Mouse (Mus musculus) erythroblast, embryonic 14.5 days (primary cell): ENCODE data around the gene Olfr854. TPM values are rescaled to one million over a fixed set of nuclear protein-coding genes. Genes with fewer than 3 reads are reported as not detected.

Source experiments
- H3K27me3 ChIP-seq: 2 replicates; pipeline ENCODE4 v1.6.1; 2012; ENCODE audit warnings: inconsistent platforms; ENCODE audit not compliant: control insufficient read depth
- H3K36me3 ChIP-seq: 2 replicates; pipeline ENCODE4 v1.6.1; 2012; ENCODE audit warnings: mild to moderate bottlenecking, inconsistent platforms; ENCODE audit not compliant: control insufficient read depth
- H3K4me1 ChIP-seq: 2 replicates; pipeline ENCODE4 v1.6.1; 2012; ENCODE audit warnings: inconsistent platforms; ENCODE audit not compliant: control insufficient read depth
- H3K4me3 ChIP-seq: replicated peaks from 2 replicates; pipeline ENCODE3; 2012; ENCODE audit warnings: moderate library complexity, mild to moderate bottlenecking, inconsistent platforms
- H3K9me3 ChIP-seq: 2 replicates; pipeline ENCODE4 v1.6.1; 2012; ENCODE audit warnings: low read length, inconsistent platforms, mixed read lengths; ENCODE audit not compliant: control insufficient read depth
- GATA1 ChIP-seq: IDR thresholded peaks from 2 replicates; pipeline ENCODE4 v1.6.1; 2012; ENCODE audit warnings: low read length, inconsistent platforms, mixed read lengths
- TAL1 ChIP-seq: IDR thresholded peaks from 3 replicates; pipeline ENCODE4 v1.6.1; 2012; ENCODE audit warnings: low read length, inconsistent platforms, mixed read lengths
- polyA plus RNA-seq: library from polyadenylated mRNA; stranded (reverse); fragments of >175 nt; gene quantifications from 2 replicates; pipeline ENCODE4 v1.2.3, GENCODE M21; 2012

The Olfr854 gene
- not detected in 2 replicates for polyA plus RNA-seq

GRCm38 (mm10) chr9:19567282-19567681 lies at the start of gene Olfr854:
Gene Olfr854 (minus strand): TSS chr9:19567382.
- H3K4me1 ChIP-seq: no peaks in the 10 kb centered on the region
- no peak for TF ChIP-seq GATA1
- TF ChIP-seq TAL1: no peak
- no peaks in the 10 kb centered on the region for H3K36me3 ChIP-seq
- H3K27me3 ChIP-seq: no peaks in the 10 kb centered on the region
- H3K4me3 ChIP-seq: no peak within 1 kb of the TSS
- H3K9me3 ChIP-seq: no peaks in the 10 kb centered on the region

GRCm38 (mm10) chr9:19582317-19582716 lies 15.1 kb upstream of the Olfr854 start, which contains the start of gene Olfr855:
Gene Olfr855 (plus strand): TSS chr9:19582617.
- Histone ChIP-seq H3K4me3 (no peak within 1 kb of the TSS), H3K9me3 (no peaks in the 10 kb centered on the region), H3K4me1 (no peaks in the 10 kb centered on the region), H3K27me3 (no peaks in the 10 kb centered on the region), H3K36me3 (no peaks in the 10 kb centered on the region)
- TF ChIP-seq TAL1 (no peak), GATA1 (no peak)

GRCm38 (mm10) chr9:19540976-19541375 lies 26.2 kb downstream of the Olfr854 start, which contains the start of gene Olfr853:
Gene Olfr853 (minus strand): TSS chr9:19541076.
- H3K9me3 ChIP-seq: 0 out of 2 replicates have a peak, but pooled peaks cover 3% of the 10 kb centered on the region
- H3K36me3 ChIP-seq: no peaks in the 10 kb centered on the region

More at GRCm38 (mm10) chr9:19540976-19541375, 26.2 kb downstream of the Olfr854 start, which contains the start of gene Olfr853:
- Histone ChIP-seq H3K4me3 (no peak within 1 kb of the TSS), H3K27me3 (no peaks in the 10 kb centered on the region), H3K4me1 (no peaks in the 10 kb centered on the region)
- TF ChIP-seq GATA1: no peak
- no peak for TF ChIP-seq TAL1

Other genes with a start within 250 kb of the Olfr854 start
- gene Olfr845, start 230.9 kb downstream of the Olfr854 start, polyA plus RNA-seq: not detected in 2 replicates
- gene Olfr846, start 203.4 kb downstream of the Olfr854 start, polyA plus RNA-seq: not detected in 2 replicates
- gene Olfr847, start 188.7 kb downstream of the Olfr854 start, polyA plus RNA-seq: not detected in 2 replicates
- not detected in 2 replicates for gene Olfr849, start 127.1 kb downstream of the Olfr854 start, polyA plus RNA-seq
- gene Olfr850, start 89.1 kb downstream of the Olfr854 start, polyA plus RNA-seq: not detected in 2 replicates
- gene Olfr851, start 74.1 kb downstream of the Olfr854 start, polyA plus RNA-seq: not detected in 2 replicates
- not detected in 2 replicates for gene Olfr853, start 26.3 kb downstream of the Olfr854 start, polyA plus RNA-seq
- gene Olfr855, start 15.2 kb upstream of the Olfr854 start, polyA plus RNA-seq: not detected in 2 replicates
- 0.02 TPM in 1 of 2 replicates, not detected in the other for gene Zfp317, start 54.7 kb upstream of the Olfr854 start, polyA plus RNA-seq
- not detected in 2 replicates for gene Olfr857, start 142.1 kb upstream of the Olfr854 start, polyA plus RNA-seq
- gene Olfr58, start 212.9 kb upstream of the Olfr854 start, polyA plus RNA-seq: 0.01 TPM in 1 of 2 replicates, not detected in the other
- gene Olfr859, start 237.5 kb upstream of the Olfr854 start, polyA plus RNA-seq: 0.01 TPM in 1 of 2 replicates, not detected in the other